Mouse (Mus musculus) neural tube, embryonic 10.5 days (tissue): ENCODE measurements around the gene Zfp69.

Source experiments
- DNase-seq: peaks from one replicate; pipeline ENCODE4 v3.0.0-alpha.2; 2017; ENCODE audit warnings: low spot score; ENCODE audit errors: extremely low spot score

The Zfp69 gene

DNA sequence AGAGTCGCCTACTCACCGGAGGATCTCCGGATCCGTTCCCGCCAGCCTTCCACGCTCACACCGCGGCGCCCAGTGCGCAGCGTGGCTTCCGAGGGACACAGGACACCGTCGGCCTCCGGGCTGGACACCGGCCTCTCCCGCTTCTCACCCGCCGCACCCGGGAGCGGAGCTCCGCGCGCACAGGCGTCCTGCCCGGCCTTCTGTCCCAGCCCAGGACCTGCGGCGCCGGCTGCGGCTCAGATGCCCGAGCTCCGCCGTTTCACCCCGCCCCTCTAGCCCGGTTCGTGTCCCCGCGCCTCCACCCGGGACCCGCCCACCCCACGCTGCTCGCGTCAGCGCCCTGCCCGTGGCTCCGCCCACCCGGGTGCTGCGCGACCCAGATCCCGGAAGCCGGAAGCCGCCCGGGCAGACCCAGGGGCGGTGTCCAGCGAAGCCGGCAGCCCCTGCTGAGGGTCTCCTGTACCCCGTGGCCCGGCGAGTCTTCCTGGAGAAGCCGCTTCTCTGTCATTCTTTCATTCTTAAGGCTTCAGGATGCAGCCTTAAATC lies at the start of gene Zfp69:
TSS of gene Zfp69 (minus strand) at position 272 of the 546 bp plus-strand sequence.
- peak; percentile 92 for DNase-seq

DNA sequence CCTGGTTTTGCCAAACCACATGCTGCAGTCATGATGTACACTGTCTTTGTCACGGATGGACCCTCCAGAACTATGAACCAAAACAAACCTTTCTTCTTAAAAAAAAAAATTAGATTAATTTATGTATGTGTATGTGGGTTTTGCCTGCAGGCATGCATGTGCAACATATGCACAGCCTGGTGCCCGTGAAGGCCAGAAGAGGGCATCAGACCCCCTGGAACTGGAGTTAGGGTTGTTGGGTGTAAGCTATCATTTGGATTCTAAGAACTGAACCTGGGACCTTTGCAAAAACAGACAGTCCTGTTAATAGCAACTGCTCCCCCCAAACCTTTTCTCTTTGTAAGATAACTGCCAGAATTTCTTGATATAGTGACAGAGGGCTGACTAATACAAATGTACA lies 49.5 kb upstream of the Zfp69 start:
- no peak for DNase-seq

DNA sequence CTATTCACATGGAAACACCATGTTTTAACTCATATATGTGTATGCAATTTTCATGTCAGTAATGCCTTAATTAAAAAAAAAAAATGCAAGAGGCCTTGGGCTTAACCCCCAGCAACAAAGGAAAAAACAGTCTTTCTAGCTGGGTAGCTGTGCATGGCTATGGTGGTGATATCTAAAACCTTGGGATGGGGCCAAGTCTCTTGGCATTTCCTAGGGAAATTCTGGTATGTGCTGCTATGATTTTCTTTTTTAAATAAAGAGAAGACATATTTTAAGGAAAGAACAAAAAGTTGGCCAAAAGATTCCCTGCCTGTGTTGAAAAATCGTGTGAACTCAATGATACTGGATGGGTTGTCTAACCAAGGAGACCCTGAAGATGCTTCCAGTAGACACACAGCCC lies 44.4 kb upstream of the Zfp69 start:
- DNase-seq, result no peak

DNA sequence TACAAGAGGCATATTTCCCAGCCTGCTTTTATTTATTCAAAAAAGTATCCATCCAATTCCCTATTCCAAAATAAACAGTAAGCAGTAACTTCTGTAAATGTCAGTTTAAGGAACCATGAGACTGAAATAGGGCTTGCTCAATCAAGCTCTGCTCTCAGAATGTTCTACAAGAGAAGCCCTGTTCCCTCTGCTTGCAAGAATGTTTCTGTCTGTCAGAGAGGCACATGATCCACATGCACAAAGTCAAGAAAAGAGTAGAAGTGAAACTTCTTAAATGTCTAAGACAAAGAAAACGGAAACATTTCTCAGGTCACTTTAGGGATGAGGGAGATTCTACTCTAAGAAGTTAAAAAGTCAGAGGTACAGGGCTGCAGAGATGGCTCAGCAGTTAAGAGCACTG lies 41.5 kb upstream of the Zfp69 start:
- no peak for DNase-seq

DNA sequence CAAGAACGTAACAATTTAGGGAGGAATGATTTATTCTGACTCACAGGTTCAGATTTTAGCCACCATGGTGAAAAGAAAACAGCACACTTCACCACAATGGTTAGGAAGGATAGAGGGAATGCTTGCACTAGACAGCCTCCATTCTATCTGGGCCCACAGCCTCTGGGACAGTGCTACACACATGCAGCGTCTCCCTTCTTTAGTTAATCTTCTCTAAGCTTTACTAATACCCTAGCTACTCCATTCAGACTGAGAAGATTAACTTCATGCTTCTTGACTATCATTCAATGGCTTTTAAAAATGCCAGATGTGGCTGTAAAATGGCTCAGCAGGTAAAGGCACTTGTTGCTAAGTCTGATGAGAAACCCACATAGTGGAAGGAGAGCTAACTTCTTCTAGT lies 40.8 kb upstream of the Zfp69 start:
- no peak for DNase-seq

DNA sequence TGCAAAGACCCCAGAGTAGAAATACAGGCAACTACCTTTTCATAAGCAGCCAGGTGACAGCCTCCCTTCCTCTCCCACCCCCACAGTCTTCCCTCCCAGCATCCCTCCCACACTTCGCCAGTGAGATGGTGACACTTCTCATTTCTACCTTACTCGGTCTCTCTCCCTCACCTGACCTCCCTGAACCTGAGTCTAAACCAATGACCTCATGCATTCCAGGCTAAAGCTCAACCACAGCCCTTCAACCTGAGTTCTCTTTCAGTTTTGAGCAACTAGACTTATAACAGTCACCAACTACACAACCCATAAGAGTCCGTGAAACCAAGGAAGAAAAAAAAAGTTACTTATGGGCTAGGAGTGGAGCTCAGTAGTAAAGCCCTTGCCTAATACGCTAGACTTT lies 35.8 kb upstream of the Zfp69 start:
- no peak for DNase-seq

DNA sequence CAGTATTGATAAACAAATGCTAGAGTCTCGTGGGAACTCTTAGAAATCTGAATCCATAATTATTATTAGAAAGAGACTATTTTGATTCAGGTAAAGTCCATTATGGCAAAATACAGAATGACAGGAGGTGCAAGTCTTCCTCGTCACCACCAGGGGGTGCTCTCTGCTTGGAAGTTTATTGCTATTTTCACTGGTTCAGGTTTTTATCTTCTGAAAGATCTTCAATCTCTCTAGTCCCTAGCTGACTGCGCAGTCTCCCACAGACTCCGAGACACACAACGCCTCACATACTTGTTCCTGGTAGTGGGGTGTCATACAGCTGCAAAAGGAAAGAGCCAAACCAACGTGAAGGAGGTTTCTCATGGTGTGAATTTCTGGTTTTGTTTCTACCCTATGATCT lies 34.9 kb upstream of the Zfp69 start:
- no peak for DNase-seq

DNA sequence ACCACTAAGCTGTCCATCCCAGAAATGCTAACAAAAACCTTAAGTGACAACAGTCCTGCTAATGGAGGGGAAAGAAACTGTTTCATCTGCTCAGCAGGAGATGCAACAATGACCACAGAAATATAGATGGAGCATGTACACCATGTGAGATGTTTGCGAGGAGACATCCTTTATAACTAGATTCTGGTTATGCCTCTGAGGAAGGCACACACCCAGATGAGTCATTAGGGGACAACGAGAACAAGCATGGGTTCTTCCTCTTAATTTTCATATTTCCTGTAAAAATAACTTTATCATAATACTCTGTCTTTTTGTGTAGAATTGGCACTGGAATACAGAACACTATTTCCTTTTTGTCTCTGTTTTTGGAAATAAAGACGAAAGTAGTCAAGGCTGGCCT lies 26.7 kb upstream of the Zfp69 start:
- no peak for DNase-seq

DNA sequence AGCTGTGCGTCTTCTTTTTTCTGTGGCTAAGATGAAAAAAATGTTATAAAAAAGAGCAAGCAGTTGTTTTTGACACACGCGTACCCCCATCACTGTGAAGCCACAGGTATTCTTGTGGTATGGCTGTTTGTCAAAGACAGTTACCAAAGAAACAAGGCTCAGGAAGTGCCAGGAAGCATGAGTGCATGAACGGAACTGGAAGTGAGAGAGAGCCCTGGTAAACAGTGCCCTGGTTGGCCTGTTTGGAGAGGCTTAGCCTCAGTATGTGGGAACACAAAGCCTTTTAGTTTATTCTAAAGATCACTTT lies 23.9 kb upstream of the Zfp69 start:
- no peak for DNase-seq

DNA sequence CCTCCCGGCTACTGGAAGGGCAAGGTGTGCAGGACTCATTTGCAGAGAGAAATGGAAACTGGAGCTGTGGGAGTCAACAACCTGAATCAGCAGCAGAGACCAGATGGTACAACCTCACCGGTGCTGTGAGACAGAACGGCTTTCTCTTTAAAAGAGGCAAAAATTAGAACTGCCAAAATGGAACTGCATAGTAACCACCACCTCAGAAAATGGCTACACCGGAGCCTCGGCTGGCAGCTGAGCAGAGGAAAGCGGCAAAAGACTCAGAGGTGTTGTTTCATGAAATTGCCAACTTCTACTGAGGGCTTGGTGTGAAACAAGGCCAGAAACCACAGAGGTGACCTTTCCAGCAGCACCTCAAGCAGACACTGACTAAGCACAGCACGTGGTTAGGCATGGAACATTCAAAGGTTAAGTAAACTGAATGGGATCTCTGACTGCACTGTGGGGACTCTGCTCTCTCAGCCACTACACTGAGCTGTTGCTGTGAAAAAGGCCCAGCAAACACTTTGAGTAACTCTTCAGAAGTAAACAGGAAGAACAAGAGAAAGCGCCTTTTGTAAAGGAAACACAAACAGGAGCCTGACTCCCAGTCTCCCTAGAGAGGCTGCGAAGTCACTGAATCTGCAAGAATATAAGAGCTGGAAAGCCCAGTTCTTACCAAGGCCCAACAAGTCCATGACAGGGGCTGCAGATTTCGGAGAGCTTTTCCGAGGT lies 23.4 kb upstream of the Zfp69 start:
- no peak for DNase-seq

DNA sequence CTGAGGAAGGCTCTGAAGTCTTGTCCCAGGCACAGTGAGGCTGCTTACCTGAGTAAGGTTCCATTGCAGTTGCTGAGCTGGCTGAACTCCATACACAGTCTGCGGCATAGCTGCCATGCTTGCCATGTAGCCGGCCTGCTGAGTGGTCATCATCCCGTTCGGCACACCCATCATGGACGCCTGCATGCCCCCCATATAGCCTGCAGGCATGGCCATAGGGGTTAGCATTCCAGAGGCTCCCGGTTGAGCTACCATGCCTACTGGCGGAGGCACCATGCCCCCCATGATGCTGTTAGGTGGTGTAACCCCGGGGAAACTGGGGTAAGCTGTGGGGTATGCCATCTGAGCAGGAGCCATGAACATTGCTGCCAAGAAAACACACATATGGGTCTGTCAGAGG lies 20.3 kb upstream of the Zfp69 start:
- no peak for DNase-seq

DNA sequence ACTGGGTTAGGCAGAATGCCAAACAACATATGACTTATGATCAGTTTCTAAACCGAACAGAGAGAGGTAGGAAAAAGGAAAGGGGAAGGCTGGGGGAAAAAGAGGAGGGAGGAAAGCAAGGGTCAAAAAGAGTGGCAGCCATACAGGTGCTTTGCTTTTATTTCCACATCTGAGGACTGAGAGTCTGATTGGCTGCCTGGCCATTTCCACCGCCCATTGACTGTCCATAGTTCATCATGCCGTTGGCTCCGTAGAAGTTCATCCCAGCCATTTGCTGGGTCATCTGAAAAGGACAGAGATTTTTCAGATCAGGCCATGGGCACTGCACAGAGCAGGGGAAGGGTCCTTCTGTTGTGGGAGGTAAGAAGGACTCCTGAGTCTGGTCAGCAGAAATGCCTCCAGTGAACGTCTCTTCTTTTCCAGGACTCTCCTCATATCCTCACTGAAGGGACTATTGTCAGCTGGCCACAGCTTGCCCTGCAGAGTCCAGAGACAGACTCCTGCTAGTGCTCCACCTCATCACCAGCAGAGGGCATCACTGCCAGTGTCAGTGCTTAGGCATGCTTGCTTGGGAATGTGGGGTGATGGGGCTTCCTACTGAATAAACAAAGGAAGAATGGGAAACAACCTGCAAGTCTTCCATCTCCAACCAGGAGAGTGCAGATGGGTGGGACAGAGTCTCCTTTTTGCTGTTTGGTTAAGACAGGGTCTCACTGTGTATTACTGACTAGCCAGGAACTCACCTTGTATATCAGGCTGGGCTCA lies 18.1 kb upstream of the Zfp69 start:
- DNase-seq, result no peak

DNA sequence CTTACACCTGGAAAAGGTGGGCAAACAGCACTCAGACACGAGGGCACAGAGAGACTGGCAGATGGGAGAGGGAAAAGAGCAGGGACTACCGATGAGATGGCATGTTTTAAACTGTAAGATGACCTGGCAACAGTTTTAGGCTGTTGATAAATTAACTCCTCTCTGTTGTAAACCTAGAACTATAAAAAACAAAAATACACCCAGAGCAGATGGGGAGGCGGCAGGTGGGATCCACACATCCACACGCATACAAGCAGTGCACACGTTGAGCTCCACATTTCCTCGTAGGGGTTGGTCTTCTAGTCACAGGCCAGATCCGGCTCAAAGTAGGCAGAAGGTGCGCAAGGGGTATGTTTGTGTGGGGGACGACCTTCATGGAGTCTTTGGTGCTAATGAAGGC lies 17.0 kb upstream of the Zfp69 start:
- no peak for DNase-seq

DNA sequence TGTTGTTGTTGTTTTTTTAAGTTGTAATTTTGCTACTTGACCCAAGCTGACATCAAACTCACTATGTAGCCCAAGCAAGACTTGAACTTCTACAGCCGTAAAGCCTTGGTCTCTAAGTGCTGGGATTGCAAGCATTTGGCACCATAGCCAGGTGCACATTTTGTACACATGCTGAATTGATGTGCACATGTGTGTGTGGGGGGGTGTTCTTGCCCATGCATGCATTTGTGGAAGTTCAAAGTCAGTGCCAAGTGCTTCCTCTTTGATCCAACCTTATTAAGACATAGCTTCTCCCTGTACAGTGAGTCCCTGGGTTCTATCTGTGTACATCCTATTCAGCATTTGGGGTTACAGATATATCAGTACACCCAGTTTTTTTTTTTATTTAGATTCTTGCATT lies 4.1 kb upstream of the Zfp69 start:
- DNase-seq, result no peak

DNA sequence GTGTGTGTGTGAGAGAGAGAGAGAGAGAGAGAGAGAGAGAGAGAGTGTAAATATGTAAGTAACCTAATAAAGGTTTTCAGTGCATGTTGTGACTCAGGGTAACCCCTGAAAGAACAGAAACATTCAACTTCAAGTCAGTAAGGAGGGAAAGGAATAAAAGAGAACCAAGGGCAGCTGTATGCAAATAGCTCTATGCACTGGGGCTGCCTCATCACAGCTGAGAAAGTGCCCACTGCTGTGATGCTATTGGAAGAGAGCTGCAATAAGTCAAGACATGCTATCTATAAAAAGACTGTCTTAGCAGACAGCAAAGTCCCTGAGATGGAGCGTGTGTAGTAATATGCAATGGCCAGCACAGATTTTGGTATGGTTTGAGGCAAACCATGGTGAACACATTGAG lies 2.2 kb upstream of the Zfp69 start:
- no peak for DNase-seq

DNA sequence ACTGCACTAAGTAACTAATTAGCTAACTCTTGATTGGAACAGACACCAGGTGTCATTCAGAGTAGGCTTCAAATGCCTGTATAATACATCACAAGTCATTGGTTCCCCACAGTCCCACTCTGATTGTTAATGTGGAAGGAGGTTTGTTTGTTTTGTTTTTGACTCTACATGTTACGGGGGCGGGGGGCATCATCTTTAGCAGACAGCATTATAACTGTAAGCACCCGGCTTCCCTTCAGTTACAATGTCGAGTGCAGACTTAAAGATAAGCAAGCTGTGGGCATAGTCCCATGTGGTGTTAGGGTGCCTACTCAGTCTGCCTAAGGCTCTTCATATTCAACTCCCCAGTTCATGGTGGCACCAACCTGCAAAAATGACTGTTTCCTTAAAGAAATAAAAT lies 1.5 kb upstream of the Zfp69 start:
- DNase-seq, result no peak

DNA sequence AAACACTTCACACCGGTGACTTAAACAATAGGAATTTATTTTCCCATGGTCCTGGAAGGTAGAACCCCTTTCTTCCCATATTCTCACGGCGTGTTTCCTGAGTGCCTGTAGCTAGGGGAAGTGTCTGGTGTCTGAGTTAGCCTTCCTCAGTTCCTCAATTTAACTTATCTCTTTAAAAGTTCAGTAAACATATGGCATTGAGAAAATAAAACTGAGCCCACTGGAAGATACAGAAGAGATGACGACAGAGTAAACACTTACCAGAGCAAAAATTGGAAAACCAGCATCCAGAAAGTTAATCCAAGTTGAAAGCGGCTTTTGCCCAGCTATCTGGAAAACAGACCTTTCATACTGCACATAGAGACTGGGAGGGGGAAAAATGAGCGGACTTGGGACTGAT lies 664 bp upstream of the Zfp69 start:
- no peak for DNase-seq

DNA sequence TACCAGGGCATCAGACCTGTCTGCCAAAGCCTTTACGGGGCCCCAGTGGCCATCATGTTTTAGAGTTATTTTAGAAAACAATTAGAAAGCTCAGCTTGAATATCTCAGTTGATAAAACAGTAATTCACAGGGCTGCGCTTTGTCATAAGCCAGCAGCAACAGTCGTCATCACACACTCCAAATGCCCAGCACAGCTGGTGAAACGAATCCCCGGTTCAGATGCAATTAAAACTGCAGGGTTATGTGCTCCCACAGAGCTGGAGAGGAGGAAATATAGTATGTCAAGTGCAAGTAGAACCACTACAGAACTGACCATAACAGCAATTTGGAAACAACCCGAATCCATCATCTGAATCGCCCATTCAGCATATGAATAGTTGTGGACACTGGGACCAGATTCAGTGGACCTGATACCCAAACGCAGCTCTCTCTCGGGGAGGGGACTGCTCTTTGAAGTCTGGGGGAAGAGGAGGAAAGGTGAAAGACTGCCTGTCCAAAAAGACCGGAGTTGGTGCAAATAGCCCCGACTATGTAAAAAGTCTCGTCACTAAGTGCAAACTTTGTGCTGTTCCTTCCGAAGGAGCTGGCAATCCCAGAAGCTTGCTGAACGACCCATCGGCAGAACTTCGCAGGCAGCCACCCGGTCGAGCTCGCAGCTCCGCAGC lies 604 bp downstream of the Zfp69 start:
- DNase-seq, result no peak

DNA sequence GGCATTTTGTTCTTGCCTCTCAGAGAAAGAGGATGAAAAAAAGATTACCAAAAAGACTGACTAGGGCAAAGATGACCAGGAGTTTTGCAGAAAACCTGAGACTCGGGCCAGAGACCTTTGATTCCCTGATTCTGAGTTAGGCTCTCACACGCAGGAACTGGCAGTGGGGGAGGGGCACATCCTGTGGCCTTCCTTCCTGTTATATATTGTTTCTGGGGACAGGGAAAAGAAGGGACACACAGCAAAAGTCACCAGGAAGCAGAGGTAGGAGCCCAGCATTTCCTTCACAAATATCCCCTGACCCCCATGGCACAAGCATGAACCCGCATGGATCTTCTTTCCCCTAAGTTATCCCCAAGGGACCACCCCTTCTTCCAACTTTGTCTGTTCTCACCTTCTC lies 2.6 kb downstream of the Zfp69 start:
- no peak for DNase-seq

DNA sequence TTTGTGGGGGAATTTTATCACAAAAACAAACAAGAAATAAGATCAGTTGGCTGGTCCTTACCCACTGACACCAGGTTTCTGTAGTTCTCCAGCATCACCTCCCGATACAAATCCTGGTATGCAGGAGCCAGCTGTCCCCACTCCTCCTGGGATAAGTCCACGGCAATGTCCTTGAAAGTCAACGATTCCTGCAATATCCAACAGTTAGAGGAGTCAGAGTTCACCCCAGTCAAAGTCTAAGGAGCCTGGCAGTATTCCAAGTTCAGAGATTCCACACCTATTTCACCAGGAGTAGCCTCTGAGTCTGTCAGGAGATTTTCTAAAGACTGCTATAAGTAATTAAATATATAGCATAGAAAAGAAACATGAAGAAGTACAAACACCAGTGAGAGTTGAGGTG lies 16.5 kb downstream of the Zfp69 start:
- no peak for DNase-seq

DNA sequence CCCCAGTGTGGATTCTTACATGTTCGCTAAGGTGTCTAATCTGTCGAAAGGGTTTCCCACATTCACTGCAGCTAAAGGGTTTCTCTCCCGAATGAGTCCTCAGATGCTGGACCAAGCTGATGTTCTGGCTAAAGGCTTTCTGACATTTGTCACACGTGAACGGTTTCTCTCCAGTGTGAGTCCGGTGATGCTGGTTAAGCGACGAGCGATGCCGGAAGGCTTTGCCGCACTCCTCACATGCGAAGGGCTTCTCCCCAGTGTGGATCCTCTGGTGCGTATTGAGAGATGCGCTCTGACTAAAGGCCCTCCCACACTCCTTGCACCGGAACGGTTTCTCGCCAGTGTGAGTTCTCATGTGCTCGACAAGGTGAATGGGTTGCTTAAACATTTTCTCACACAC lies 20.8 kb downstream of the Zfp69 start:
- DNase-seq, result no peak

DNA sequence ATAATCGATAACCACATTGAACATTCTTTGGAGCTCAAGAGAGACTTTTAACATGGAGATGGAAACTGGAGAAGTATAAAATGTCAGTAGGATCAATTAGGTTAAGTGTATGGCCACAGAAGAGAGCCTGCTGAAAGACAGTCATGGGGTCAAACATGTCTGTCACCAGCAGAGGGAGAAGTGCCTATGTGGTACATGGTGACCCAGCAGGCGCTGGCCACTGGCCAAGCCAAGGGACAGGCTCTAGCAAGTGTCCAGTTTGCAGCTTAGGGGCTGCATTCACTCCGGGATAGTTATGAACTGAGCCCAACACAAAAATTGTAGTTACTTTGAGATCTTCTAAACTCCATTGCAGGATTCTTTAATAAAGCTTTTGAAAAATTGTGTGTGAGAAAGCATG lies 22.8 kb downstream of the Zfp69 start:
- no peak for DNase-seq

DNA sequence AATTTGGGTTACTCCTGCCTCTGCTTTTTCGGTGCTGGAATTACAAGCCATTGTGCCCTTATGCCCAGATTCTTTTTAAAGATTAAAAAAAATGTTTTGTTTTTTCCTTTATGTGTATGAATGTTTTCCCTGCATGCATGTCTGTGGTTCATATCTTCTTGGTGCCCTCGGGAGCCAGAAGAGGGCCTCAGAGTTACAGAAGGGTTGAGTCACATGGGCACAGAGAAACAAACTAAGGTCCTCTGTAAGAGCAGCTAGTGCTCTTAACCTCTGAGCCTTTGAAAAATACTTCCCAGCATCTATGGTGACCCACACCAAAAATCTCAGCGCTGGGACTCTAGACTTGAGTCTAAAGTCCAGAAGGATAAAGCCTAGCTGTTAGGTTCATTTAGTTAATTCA lies 26.1 kb downstream of the Zfp69 start:
- no peak for DNase-seq
